Mouse (Mus musculus): Measurements from ENCODE around the gene Uvssa.

Uvssa gene

GRCm38 (mm10) chr5:33372331-33373038 lies 5.9 kb upstream of the Uvssa start:
- DNase-seq (ENCODE audit: extremely low read depth, low read depth): no peak

GRCm38 (mm10) chr5:33377176-33377575 lies 1.2 kb upstream of the Uvssa start:
- DNase-seq (ENCODE audit: extremely low read depth, low read depth): no peak

GRCm38 (mm10) chr5:33377801-33378301 lies 498 bp upstream of the Uvssa start:
- peak; percentile 46 for DNase-seq (ENCODE audit: extremely low read depth, low read depth)

GRCm38 (mm10) chr5:33387550-33387949 lies 9.2 kb downstream of the Uvssa start:
- DNase-seq (ENCODE audit: extremely low read depth, low read depth): no peak

- DNase-seq (ENCODE audit: extremely low read depth, low read depth): peak; percentile 47
Measured at GRCm38 (mm10) chr5:33393803-33394202, 15.5 kb downstream of the Uvssa start.

- no peak for DNase-seq (ENCODE audit: extremely low read depth, low read depth)
Measured at GRCm38 (mm10) chr5:33395693-33396092, 17.3 kb downstream of the Uvssa start.

- no peak for DNase-seq (ENCODE audit: extremely low read depth, low read depth)
Measured at GRCm38 (mm10) chr5:33396828-33397227, 18.5 kb downstream of the Uvssa start.

- DNase-seq (ENCODE audit: extremely low read depth, low read depth): no peak
Measured at GRCm38 (mm10) chr5:33400819-33401218, 22.5 kb downstream of the Uvssa start.

GRCm38 (mm10) chr5:33420313-33420712 lies 42.0 kb downstream of the Uvssa start:
- no peak for DNase-seq (ENCODE audit: extremely low read depth, low read depth)

- DNase-seq (ENCODE audit: extremely low read depth, low read depth): no peak
Measured at GRCm38 (mm10) chr5:33427461-33427860, 49.1 kb downstream of the Uvssa start.

- no peak for DNase-seq (ENCODE audit: extremely low read depth, low read depth)
Measured at GRCm38 (mm10) chr5:33430106-33430505, 51.8 kb downstream of the Uvssa start.

- DNase-seq (ENCODE audit: extremely low read depth, low read depth): no peak
Measured at GRCm38 (mm10) chr5:33430511-33431172, 52.3 kb downstream of the Uvssa start.

GRCm38 (mm10) chr5:33431173-33432005 lies 53.0 kb downstream of the Uvssa start:
- DNase-seq (ENCODE audit: extremely low read depth, low read depth): no peak

- no peak for DNase-seq (ENCODE audit: extremely low read depth, low read depth)
Measured at GRCm38 (mm10) chr5:33432057-33432935, 53.9 kb downstream of the Uvssa start.

- DNase-seq (ENCODE audit: extremely low read depth, low read depth): no peak
Measured at GRCm38 (mm10) chr5:33433201-33434138, 55.1 kb downstream of the Uvssa start, which contains the start of gene Nkx1-1. Gene Nkx1-1 (minus strand): TSS chr5:33433976.

- DNase-seq (ENCODE audit: extremely low read depth, low read depth): no peak
Measured at GRCm38 (mm10) chr5:33434141-33434780, 55.9 kb downstream of the Uvssa start.

- no peak for DNase-seq (ENCODE audit: extremely low read depth, low read depth)
Measured at GRCm38 (mm10) chr5:33435151-33435550, 56.8 kb downstream of the Uvssa start.

- DNase-seq (ENCODE audit: extremely low read depth, low read depth): no peak
Measured at GRCm38 (mm10) chr5:33435941-33436340, 57.6 kb downstream of the Uvssa start.

- DNase-seq (ENCODE audit: extremely low read depth, low read depth): peak; percentile 63
Measured at GRCm38 (mm10) chr5:33438214-33438613, 59.9 kb downstream of the Uvssa start.

All from MEL-GATA-1-ER (cell line).